Mouse (Mus musculus): ENCODE results near the gene Nfix. TPM values are rescaled to one million over a fixed set of nuclear protein-coding genes. Genes with fewer than 3 reads are reported as not detected.

Nfix gene
- polyA plus RNA-seq, 1 experiment: 82.8 TPM

GRCm38 (mm10) chr8:84771000-84771687, 29.0 kb downstream of the Nfix start:
- Histone ChIP-seq H3K4me3 (ENCODE audit: insufficient read depth, low read length) (peak overlapping the region; percentile 72), H3K4me1 (ENCODE audit: control insufficient read depth, insufficient read depth, low read length) (peaks cover 12% of the 10 kb centered on the region), H3K27ac (ENCODE audit: insufficient read depth, low read length) (peak overlapping the region; percentile 98)
- TF ChIP-seq POLR2A (IDR thresholded peaks at IDR 0.05; ENCODE audit: extremely low read depth, insufficient read depth, low read length): no peak
- TF ChIP-seq CTCF (IDR thresholded peaks at IDR 0.05; ENCODE audit: extremely low read depth, insufficient read depth, low read length): no peak

DNA sequence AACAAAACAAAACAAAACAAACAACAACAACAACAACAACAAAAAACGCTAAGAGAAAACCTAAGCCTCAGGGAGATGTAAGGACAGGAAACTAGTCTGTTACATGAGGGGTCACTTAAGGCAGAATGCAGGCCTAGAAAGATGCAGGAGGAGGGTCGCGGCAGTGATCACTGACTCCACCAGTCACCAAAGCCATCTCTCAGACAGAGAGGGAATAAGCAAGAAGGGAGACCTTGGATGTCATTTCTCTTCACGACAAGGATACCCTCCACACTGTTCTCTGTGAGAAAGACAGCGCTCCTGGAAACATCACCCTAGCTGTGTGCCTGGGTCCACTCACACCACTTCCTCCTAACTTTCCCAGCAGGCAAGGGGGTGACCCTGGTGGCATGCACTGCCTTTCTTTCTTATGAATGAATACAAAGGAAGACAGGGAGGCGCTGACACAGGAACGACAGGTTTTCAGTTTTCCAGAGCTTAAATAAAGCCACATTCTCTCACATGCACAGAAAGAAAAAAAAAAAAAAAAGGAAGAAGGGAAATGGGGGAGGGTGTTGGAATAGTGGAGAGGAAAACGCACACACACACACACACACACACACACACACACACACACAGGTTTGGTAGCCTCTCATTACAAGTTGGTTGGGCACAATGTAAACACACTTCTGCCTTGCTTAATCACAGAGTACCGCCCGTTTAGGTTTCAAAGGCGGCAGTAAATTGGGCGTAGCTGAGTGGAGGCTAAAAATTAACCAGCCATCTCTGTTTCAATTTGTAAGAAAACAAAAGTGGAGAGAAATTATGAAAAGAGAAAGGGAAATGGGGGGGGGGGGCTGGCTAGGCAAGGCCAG, 29.8 kb downstream of the Nfix start:
- TF ChIP-seq CTCF (IDR thresholded peaks at IDR 0.05; ENCODE audit: extremely low read depth, insufficient read depth, low read length): no peak
- TF ChIP-seq POLR2A (IDR thresholded peaks at IDR 0.05; ENCODE audit: extremely low read depth, insufficient read depth, low read length): no peak
- peak overlapping the region; percentile 98 for H3K27ac ChIP-seq (ENCODE audit: insufficient read depth, low read length)
- H3K4me1 ChIP-seq (ENCODE audit: control insufficient read depth, insufficient read depth, low read length): peaks cover 15% of the 10 kb centered on the region
- H3K4me3 ChIP-seq (ENCODE audit: insufficient read depth, low read length): peak overlapping the region; percentile 72

DNA sequence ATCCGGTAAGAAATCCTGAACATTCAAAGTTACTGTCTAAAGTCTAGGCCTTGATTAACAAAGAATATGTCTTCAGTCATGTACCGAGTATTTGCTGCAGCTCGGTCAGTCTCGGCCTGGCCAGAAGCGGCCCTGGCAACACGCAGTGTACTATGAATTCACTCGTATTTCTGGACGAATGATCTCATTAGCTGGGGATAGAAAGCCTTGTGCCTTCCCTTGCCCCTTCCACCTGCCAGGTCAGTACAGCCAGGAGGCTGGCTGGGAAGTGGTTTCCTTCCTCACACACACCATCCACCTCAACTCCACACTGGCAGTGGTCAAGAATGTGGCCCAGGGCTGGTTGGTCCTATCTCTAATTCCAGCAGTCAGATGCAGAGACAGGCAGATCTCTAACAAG, 30.8 kb downstream of the Nfix start:
- Histone ChIP-seq H3K27ac (ENCODE audit: insufficient read depth, low read length) (peak overlapping the region; percentile 63), H3K4me3 (ENCODE audit: insufficient read depth, low read length) (peak overlapping the region; percentile 72), H3K4me1 (ENCODE audit: control insufficient read depth, insufficient read depth, low read length) (peaks cover 17% of the 10 kb centered on the region)
- TF ChIP-seq POLR2A (IDR thresholded peaks at IDR 0.05; ENCODE audit: extremely low read depth, insufficient read depth, low read length) (0 out of 2 replicates have a peak, but pooled peaks have one; percentile 15), CTCF (IDR thresholded peaks at IDR 0.05; ENCODE audit: extremely low read depth, insufficient read depth, low read length) (no peak)

- Histone ChIP-seq H3K4me3 (ENCODE audit: insufficient read depth, low read length) (peak overlapping the region; percentile 72), H3K4me1 (ENCODE audit: control insufficient read depth, insufficient read depth, low read length) (peaks cover 19% of the 10 kb centered on the region), H3K27ac (ENCODE audit: insufficient read depth, low read length) (peak overlapping the region; percentile 96)
Measured at GRCm38 (mm10) chr8:84768343-84769095, 31.6 kb downstream of the Nfix start.

GRCm38 (mm10) chr8:84767221-84767620, 32.9 kb downstream of the Nfix start:
- TF ChIP-seq POLR2A (IDR thresholded peaks at IDR 0.05; ENCODE audit: extremely low read depth, insufficient read depth, low read length) (peak; percentile 27; the same call in 1 of the 2 replicates), CTCF (IDR thresholded peaks at IDR 0.05; ENCODE audit: extremely low read depth, insufficient read depth, low read length) (no peak)
- Histone ChIP-seq H3K27ac (ENCODE audit: insufficient read depth, low read length) (peak overlapping the region; percentile 96), H3K4me1 (ENCODE audit: control insufficient read depth, insufficient read depth, low read length) (peaks cover 19% of the 10 kb centered on the region), H3K4me3 (ENCODE audit: insufficient read depth, low read length) (peak overlapping the region; percentile 30; the same call in 1 of the 2 replicates)

More at GRCm38 (mm10) chr8:84768343-84769095, 31.6 kb downstream of the Nfix start:
- TF ChIP-seq POLR2A (IDR thresholded peaks at IDR 0.05; ENCODE audit: extremely low read depth, insufficient read depth, low read length) (no peak), CTCF (IDR thresholded peaks at IDR 0.05; ENCODE audit: extremely low read depth, insufficient read depth, low read length) (no peak)

- Histone ChIP-seq H3K4me3 (ENCODE audit: insufficient read depth, low read length) (no peak overlapping the region; the same call in 1 of the 2 replicates), H3K4me1 (ENCODE audit: control insufficient read depth, insufficient read depth, low read length) (peaks cover 20% of the 10 kb centered on the region), H3K27ac (ENCODE audit: insufficient read depth, low read length) (peak overlapping the region; percentile 96)
- TF ChIP-seq CTCF (IDR thresholded peaks at IDR 0.05; ENCODE audit: extremely low read depth, insufficient read depth, low read length) (no peak), POLR2A (IDR thresholded peaks at IDR 0.05; ENCODE audit: extremely low read depth, insufficient read depth, low read length) (no peak)
Measured at GRCm38 (mm10) chr8:84766422-84766821, 33.7 kb downstream of the Nfix start.

- no peak for TF ChIP-seq CTCF (IDR thresholded peaks at IDR 0.05; ENCODE audit: extremely low read depth, insufficient read depth, low read length)
- TF ChIP-seq POLR2A (IDR thresholded peaks at IDR 0.05; ENCODE audit: extremely low read depth, insufficient read depth, low read length): no peak
- Histone ChIP-seq H3K27ac (ENCODE audit: insufficient read depth, low read length) (peak overlapping the region; percentile 96), H3K4me1 (ENCODE audit: control insufficient read depth, insufficient read depth, low read length) (peaks cover 22% of the 10 kb centered on the region)
Measured at GRCm38 (mm10) chr8:84765629-84766028, 34.5 kb downstream of the Nfix start.

DNA sequence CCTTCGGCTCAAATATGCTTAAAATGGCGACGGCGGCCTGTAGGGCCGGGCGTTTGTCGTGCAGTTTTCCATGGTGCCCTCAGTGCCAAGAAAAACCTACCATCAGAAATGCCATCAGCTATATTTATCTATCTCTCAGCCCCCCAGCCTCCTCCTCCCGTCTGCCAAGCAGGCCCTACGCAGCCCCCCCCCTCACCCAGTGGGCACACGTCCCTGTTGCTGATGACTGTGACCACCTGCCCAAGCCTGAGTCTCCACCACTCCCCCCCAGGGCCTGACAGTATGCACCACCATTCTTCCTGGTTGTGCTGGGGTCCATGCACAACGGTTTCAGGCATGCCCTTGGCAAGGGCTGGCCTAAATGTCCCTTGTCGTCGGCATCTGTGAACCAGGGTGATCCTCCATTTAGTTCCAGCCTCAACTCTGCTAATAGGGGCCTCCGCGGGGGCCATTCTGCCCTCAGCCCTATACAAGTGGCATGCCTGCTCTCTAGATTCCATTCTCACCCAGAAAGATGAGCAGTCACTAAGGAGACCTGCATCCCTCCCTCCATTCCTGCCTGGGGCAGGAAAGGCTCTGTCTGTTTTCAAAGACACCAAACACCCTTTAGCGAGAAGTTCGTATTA, 35.2 kb downstream of the Nfix start:
- Histone ChIP-seq H3K27ac (ENCODE audit: insufficient read depth, low read length) (peak overlapping the region; percentile 96), H3K4me3 (ENCODE audit: insufficient read depth, low read length) (peak overlapping the region; percentile 6; the same call in 1 of the 2 replicates), H3K4me1 (ENCODE audit: control insufficient read depth, insufficient read depth, low read length) (peaks cover 26% of the 10 kb centered on the region)
- TF ChIP-seq POLR2A (IDR thresholded peaks at IDR 0.05; ENCODE audit: extremely low read depth, insufficient read depth, low read length) (no peak), CTCF (IDR thresholded peaks at IDR 0.05; ENCODE audit: extremely low read depth, insufficient read depth, low read length) (no peak)

More at GRCm38 (mm10) chr8:84765629-84766028, 34.5 kb downstream of the Nfix start:
- peak overlapping the region; percentile 6 for H3K4me3 ChIP-seq (ENCODE audit: insufficient read depth, low read length)

Measured in cortical plate, adult 2 months (tissue).